ENCODE assay signal across 8 mouse cellular contexts in genomic region chr13:95535026-95535425, GRCm38 (mm10). TPM values are rescaled to one million over a fixed set of nuclear protein-coding genes. Genes with fewer than 3 reads are reported as not detected.
DNase-seq lines count a peak whose midpoint lies in the region; ATAC-seq and TF ChIP-seq lines count a peak whose summit lies in the region.

No protein-coding gene starts in this region.

- TF ChIP-seq CTCF in kidney, postnatal 0 days (IDR thresholded peaks at IDR 0.05; ENCODE audit: low read depth): no peak

- H3K9me3 ChIP-seq in kidney, postnatal 0 days (replicated peaks; ENCODE audit: low read length): no peaks in the 10 kb centered on the region
- no peaks in the 10 kb centered on the region for H3K9me3 ChIP-seq in heart, embryonic 16.5 days (replicated peaks; ENCODE audit: control insufficient read depth, low read length)
- no peaks in the 10 kb centered on the region for H3K9me3 ChIP-seq in midbrain, embryonic 14.5 days (ENCODE audit: control insufficient read depth, low read length)

- ATAC-seq in kidney, postnatal 0 days (replicated peaks; ENCODE audit: low FRiP score, low read depth): no peak
- ATAC-seq in heart, embryonic 16.5 days (replicated peaks; ENCODE audit: extremely low read depth, insufficient read depth, low FRiP score): no peak
- no peak for ATAC-seq in midbrain, embryonic 14.5 days (ENCODE audit: low FRiP score, low TSS enrichment)
- ATAC-seq in inflammation-experienced regulatory T-cells, adult 6 months: no peak
- no peak for ATAC-seq in activated CD4-positive, CD25-positive, alpha-beta regulatory T cell, adult 4 months

- H3K4me3 ChIP-seq in kidney, postnatal 0 days (replicated peaks; ENCODE audit: low read depth, low read length): no peak overlapping the region
- H3K4me3 ChIP-seq in heart, embryonic 16.5 days (ENCODE audit: low read length): no peak overlapping the region
- no peak overlapping the region for H3K4me3 ChIP-seq in midbrain, embryonic 14.5 days (replicated peaks; ENCODE audit: low read depth, low read length)

- no peak overlapping the region for H3K9ac ChIP-seq in kidney, postnatal 0 days (ENCODE audit: low read depth, low read length)
- no peak overlapping the region for H3K9ac ChIP-seq in heart, embryonic 16.5 days (ENCODE audit: low read length)
- no peak overlapping the region for H3K9ac ChIP-seq in midbrain, embryonic 14.5 days (replicated peaks; ENCODE audit: low read length)

- peaks cover 14% of the 10 kb centered on the region for H3K4me1 ChIP-seq in kidney, postnatal 0 days (replicated peaks; ENCODE audit: insufficient read depth, low read length)
- H3K4me1 ChIP-seq in heart, embryonic 16.5 days (ENCODE audit: control insufficient read depth, insufficient read depth, low read length): peaks cover 21% of the 10 kb centered on the region
- peaks cover 17% of the 10 kb centered on the region for H3K4me1 ChIP-seq in midbrain, embryonic 14.5 days (ENCODE audit: control insufficient read depth, insufficient read depth, low read length)

- WGBS in kidney, postnatal 0 days: 20% methylated on average over 6 of the region's 6 CpGs
- 13% methylated on average over 6 of the region's 6 CpGs for WGBS in heart, embryonic 16.5 days
- 7% methylated on average over 6 of the region's 6 CpGs for WGBS in midbrain, embryonic 14.5 days

- peak; percentile 22 for DNase-seq in kidney, postnatal 0 days (ENCODE audit: low spot score)
- no peak for DNase-seq in kidney, postnatal 10 days
- peak; percentile 9 for DNase-seq in c-Kit-positive CD71-positive TER-119-positive erythroid progenitor cells, embryonic 14.5 days (ENCODE audit: low spot score)
- DNase-seq in midbrain, embryonic 14.5 days: peak; percentile 30
- no peak for DNase-seq in left cerebral cortex, adult 11 months (ENCODE audit: low spot score)

- no peak overlapping the region for H3K27ac ChIP-seq in kidney, postnatal 0 days
- H3K27ac ChIP-seq in heart, embryonic 16.5 days (ENCODE audit: low read length): no peak overlapping the region
- H3K27ac ChIP-seq in midbrain, embryonic 14.5 days (replicated peaks; ENCODE audit: low read depth, low read length): no peak overlapping the region

- no peaks in the 10 kb centered on the region for H3K36me3 ChIP-seq in kidney, postnatal 0 days (ENCODE audit: insufficient read depth, low read length)
- H3K36me3 ChIP-seq in heart, embryonic 16.5 days (ENCODE audit: control insufficient read depth, insufficient read depth): no peaks in the 10 kb centered on the region
- no peaks in the 10 kb centered on the region for H3K36me3 ChIP-seq in midbrain, embryonic 14.5 days (ENCODE audit: control insufficient read depth, insufficient read depth, low read length)

- H3K27me3 ChIP-seq in kidney, postnatal 0 days (ENCODE audit: insufficient read depth, low read length): no peaks in the 10 kb centered on the region
- no peaks in the 10 kb centered on the region for H3K27me3 ChIP-seq in heart, embryonic 16.5 days (ENCODE audit: control insufficient read depth, insufficient read depth, low read length)
- no peaks in the 10 kb centered on the region for H3K27me3 ChIP-seq in midbrain, embryonic 14.5 days (ENCODE audit: control insufficient read depth, insufficient read depth, low read length)

- H3K4me2 ChIP-seq in kidney, postnatal 0 days (ENCODE audit: low read length): peak overlapping the region; percentile 46
- H3K4me2 ChIP-seq in heart, embryonic 16.5 days (ENCODE audit: low read depth, low read length): peak overlapping the region; percentile 34
- H3K4me2 ChIP-seq in midbrain, embryonic 14.5 days (ENCODE audit: low read length): no peak overlapping the region

RNA-seq across cellular contexts. Expression of gene F2rl1, which starts 10.0 kb away (rescaled TPM):
- polyA plus RNA-seq in kidney, postnatal 0 days (2015; fragmentation: Nextera tagmentation; extraction: Ambion mirVana): 10.4 and 10.7 TPM in 2 replicates
- 1.3 and 1.5 TPM in 2 replicates for polyA plus RNA-seq in heart, embryonic 16.5 days (2015; fragmentation: Nextera tagmentation; extraction: Ambion mirVana)
- 0.08 and 0.12 TPM in 2 replicates for polyA plus RNA-seq in midbrain, embryonic 14.5 days (2014; fragmentation: Nextera tagmentation; extraction: Ambion mirVana)
- 10 to 100 TPM; 11.0 to 24.6 (median 12.1) TPM for polyA plus RNA-seq in inflammation-experienced regulatory T-cells, adult 6 months (2017; shearing (Covaris generic))
- polyA plus RNA-seq in activated CD4-positive, CD25-positive, alpha-beta regulatory T cell, adult 4 months (2017; shearing (Covaris generic)): 10 to 100 TPM; 17.0 to 21.0 TPM

RNA-seq across cellular contexts. Expression of gene S100z, which starts 56.5 kb away (rescaled TPM):
- polyA plus RNA-seq in kidney, postnatal 0 days (2015; fragmentation: Nextera tagmentation; extraction: Ambion mirVana): not detected in 2 replicates
- polyA plus RNA-seq in heart, embryonic 16.5 days (2015; fragmentation: Nextera tagmentation; extraction: Ambion mirVana): not detected in 2 replicates
- not detected in 2 replicates for polyA plus RNA-seq in midbrain, embryonic 14.5 days (2014; fragmentation: Nextera tagmentation; extraction: Ambion mirVana)
- polyA plus RNA-seq in inflammation-experienced regulatory T-cells, adult 6 months (2017; shearing (Covaris generic)): not detected
- polyA plus RNA-seq in activated CD4-positive, CD25-positive, alpha-beta regulatory T cell, adult 4 months (2017; shearing (Covaris generic)): not detected

Comparison
In these comparisons a context has a peak if more than half of its experiments do, and no peak if none do; other contexts are left out.
1. DNase-seq: peak in kidney, postnatal 0 days (single experiment), c-Kit-positive CD71-positive TER-119-positive erythroid progenitor cells, embryonic 14.5 days (single experiment) and midbrain, embryonic 14.5 days (single experiment); none in kidney, postnatal 10 days (single experiment) and left cerebral cortex, adult 11 months (single experiment).